Mouse (Mus musculus) liver, adult (tissue): ENCODE results near the gene Prmt1.

Experiments used
- GATA4 ChIP-seq: IDR thresholded peaks from 2 replicates; pipeline ENCODE4 v1.6.1; 2014; ENCODE audit warnings: mild to moderate bottlenecking, low read length; ENCODE audit not compliant: insufficient replicate concordance

Gene Prmt1

GRCm38 (mm10) chr7:45015957-45016612 is 29.7 kb upstream of the Prmt1 start, which contains the start of gene Scaf1:
Gene Scaf1 (minus strand): TSS chr7:45016363.
- no peak for TF ChIP-seq GATA4

- no peak for TF ChIP-seq GATA4
Measured at GRCm38 (mm10) chr7:45015344-45015956, 29.1 kb upstream of the Prmt1 start.

GRCm38 (mm10) chr7:45014096-45014451 is 27.7 kb upstream of the Prmt1 start:
- no peak for TF ChIP-seq GATA4

- no peak for TF ChIP-seq GATA4
Measured at GRCm38 (mm10) chr7:45013366-45014095, 27.2 kb upstream of the Prmt1 start.

- TF ChIP-seq GATA4 = no peak
Measured at GRCm38 (mm10) chr7:45012824-45013223, 26.5 kb upstream of the Prmt1 start.

- TF ChIP-seq GATA4 = no peak
Measured at GRCm38 (mm10) chr7:45012011-45012410, 25.6 kb upstream of the Prmt1 start.

- no peak for TF ChIP-seq GATA4
Measured at GRCm38 (mm10) chr7:45008411-45008810, 22.0 kb upstream of the Prmt1 start.

- no peak for TF ChIP-seq GATA4
Measured at GRCm38 (mm10) chr7:45007846-45008245, 21.5 kb upstream of the Prmt1 start.

GRCm38 (mm10) chr7:45007141-45007540 is 20.8 kb upstream of the Prmt1 start:
- no peak for TF ChIP-seq GATA4

- TF ChIP-seq GATA4 = no peak
Measured at GRCm38 (mm10) chr7:45006503-45006902, 20.1 kb upstream of the Prmt1 start.

GRCm38 (mm10) chr7:45005321-45005992 is 19.1 kb upstream of the Prmt1 start:
- no peak for TF ChIP-seq GATA4

- TF ChIP-seq GATA4 = no peak
Measured at GRCm38 (mm10) chr7:45004546-45004945, 18.2 kb upstream of the Prmt1 start.

- TF ChIP-seq GATA4 = no peak
Measured at GRCm38 (mm10) chr7:45002440-45002839, 16.1 kb upstream of the Prmt1 start.

- TF ChIP-seq GATA4 = no peak
Measured at GRCm38 (mm10) chr7:45000539-45001114, 14.3 kb upstream of the Prmt1 start.

- no peak; the same call in 1 of the 2 replicates for TF ChIP-seq GATA4
Measured at GRCm38 (mm10) chr7:44999753-45000152, 13.4 kb upstream of the Prmt1 start.

- no peak for TF ChIP-seq GATA4
Measured at GRCm38 (mm10) chr7:44998501-44998955, 12.2 kb upstream of the Prmt1 start, which contains the start of gene Bcl2l12. Gene Bcl2l12 (minus strand): TSS chr7:44998712.

- no peak for TF ChIP-seq GATA4
Measured at GRCm38 (mm10) chr7:44997940-44998428, 11.6 kb upstream of the Prmt1 start.
